Mouse (Mus musculus): ENCODE measurements at regions not wholly inside any gene's neighbourhood (a gene's known extent, or its start where the extent isn't known, plus 50 kb on each side); places are given as distances from the start of the nearest gene placed in this dataset.
A peak's percentile ranks its signal among the peaks of the same experiment; 100 is the strongest.

GRCm38 (mm10) chr1:105117888-105118287 lies 238.6 kb downstream of the Rnf152 start:
- no peak for DNase-seq (ENCODE audit: low read depth, low spot score)

- DNase-seq (ENCODE audit: low read depth, low spot score): no peak
Observed at GRCm38 (mm10) chr1:105116231-105116630, 240.3 kb downstream of the Rnf152 start.

DNA sequence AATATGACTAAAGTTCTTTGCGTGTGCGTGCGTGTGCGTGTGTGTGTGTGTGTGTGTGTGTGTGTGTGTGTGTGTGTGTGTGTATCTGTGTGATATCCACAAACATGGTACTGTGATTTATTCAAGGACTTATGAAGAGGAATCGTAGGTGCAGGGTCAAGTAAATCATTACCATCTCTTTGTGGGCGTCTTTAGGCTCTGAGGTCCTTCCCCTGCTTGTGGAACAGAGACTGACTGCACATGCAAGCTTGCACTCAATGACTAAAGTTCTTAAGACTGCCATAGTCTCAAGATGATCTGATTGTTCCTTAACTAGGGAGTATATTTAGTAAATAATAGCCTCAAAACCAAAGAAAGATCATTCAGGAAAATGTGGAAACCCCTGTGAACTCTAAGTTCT lies 241.1 kb downstream of the Rnf152 start:
- DNase-seq (ENCODE audit: low read depth, low spot score): no peak

- no peak for DNase-seq (ENCODE audit: low read depth, low spot score)
Observed at GRCm38 (mm10) chr1:105114835-105115234, 241.7 kb downstream of the Rnf152 start.

- no peak for DNase-seq (ENCODE audit: low read depth, low spot score)
Observed at GRCm38 (mm10) chr1:105112762-105113525, 243.6 kb downstream of the Rnf152 start.

DNA sequence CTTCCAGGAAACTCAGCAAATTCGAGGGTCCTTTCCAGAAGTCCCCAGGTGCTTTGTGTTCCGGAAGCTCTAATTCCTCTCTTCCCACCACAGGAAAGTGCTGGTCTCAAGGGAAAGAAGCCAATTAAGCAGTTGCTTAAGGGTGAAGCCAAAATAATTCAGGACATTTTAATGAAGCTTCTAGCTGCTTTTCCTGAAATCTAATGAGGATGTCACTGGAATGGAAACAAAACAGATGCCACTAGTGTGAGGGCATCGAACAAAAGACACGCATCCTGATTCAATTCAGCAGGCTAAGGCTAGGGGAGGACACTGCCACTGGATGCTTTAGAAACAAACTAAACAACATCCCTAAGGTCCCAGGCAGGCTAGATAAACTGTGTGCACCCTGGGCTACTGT lies 245.3 kb downstream of the Rnf152 start:
- no peak for DNase-seq (ENCODE audit: low read depth, low spot score)

GRCm38 (mm10) chr1:105110581-105111210 lies 245.8 kb downstream of the Rnf152 start:
- DNase-seq (ENCODE audit: low read depth, low spot score): no peak

DNA sequence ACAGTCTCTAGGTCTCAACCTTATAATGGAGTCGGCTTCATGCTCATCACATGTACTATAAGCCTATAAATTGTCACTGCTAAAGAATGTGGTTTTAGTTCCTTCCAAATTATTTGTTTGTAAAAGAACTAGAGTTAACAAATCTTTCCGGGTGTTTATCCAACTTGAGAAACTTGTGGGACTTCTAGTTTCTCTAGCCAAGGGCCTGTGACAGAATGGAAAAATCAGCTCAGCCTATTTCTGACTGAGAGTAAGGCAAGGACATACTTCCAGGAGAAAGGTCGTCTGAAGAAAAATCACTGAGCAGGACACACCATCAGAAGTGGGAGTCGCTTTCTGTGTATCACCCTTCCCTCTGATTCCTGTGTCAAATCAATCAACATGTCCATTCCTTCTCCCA lies 248.7 kb downstream of the Rnf152 start:
- no peak for DNase-seq (ENCODE audit: low read depth, low spot score)

DNA sequence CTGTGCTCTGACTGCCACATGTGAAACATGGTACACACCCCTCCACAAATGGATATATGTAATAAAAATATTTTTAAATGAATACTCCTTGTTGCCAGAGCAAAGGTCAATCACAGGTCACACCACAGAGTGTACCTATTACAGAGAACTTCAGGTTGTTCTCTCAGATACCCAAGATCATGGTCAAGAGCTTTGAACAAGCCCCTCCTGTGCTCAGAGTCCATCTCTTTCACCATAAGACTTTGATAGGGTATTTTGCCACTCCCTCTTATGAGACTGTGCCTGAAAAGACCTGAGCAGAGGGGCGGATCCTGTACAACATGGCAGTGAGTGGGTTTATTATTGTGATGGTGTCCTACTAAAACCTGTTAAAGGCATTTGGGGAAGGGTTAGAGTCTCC lies 249.3 kb downstream of the Rnf152 start:
- no peak for DNase-seq (ENCODE audit: low read depth, low spot score)

DNA sequence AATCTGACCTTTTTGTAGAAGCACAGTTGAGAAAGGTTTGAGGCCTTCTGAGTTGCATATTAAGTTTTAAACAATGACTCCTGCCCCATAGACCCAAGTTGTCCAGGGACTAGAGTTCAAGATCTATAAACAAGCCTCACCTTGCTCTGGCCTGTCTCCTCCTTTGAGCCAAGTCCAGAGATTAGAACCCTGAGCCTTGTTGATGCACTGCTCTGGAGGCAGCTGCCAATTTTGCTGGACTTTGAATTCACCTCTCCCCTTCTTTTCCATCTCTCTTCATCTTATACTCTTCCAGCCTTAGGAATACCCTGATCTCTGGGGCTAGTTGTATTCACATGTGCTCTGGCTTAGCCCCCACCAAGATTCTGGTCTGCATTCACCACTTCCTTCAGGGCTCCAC lies 251.3 kb downstream of the Rnf152 start:
- DNase-seq (ENCODE audit: low read depth, low spot score): no peak

GRCm38 (mm10) chr1:105095091-105095490 lies 261.4 kb downstream of the Rnf152 start:
- peak; percentile 43 for DNase-seq (ENCODE audit: low read depth, low spot score)

DNA sequence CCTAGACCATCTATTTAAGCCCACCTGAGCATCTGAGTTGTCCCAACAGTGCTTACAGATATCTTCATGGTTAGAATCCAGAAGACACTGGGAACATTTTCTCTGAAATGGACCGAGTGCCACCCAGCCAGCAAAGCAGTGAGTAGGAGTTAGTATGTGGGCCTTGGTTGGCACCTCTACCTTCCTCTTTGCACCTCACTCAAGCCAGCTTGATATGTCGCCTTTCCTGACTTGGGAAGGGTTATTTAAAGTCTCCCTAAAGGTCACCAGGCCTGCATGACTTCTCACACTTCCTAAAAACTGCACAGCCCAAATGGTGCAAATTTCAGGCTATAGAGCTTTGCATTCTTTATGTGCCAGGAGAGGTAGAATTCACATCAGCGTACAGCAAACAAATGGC lies 262.0 kb downstream of the Rnf152 start:
- DNase-seq (ENCODE audit: low read depth, low spot score): no peak

DNA sequence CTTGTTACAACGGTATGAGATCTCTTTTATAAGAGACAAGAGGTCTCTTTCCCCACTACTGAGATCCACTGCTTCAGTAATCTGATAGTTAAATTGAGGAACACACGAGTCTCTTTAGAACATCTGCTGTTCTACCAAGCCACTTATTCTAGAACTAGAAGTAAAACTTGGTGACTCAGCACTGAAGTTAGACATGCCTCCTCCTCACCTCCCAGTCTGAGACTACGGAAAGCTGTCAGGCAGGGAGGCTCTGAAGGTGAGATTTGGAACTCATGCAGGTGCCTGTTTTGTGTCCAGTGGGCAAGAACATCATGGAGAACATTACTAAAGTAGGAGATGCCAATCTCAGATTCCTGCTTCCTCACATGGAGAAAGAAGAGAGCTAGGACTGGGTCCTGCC lies 262.6 kb downstream of the Rnf152 start:
- no peak for DNase-seq (ENCODE audit: low read depth, low spot score)

GRCm38 (mm10) chr1:105093012-105093411 lies 263.5 kb downstream of the Rnf152 start:
- DNase-seq (ENCODE audit: low read depth, low spot score): no peak

- DNase-seq (ENCODE audit: low read depth, low spot score): peak; percentile 67
Observed at GRCm38 (mm10) chr1:105092309-105092904, 264.1 kb downstream of the Rnf152 start.

DNA sequence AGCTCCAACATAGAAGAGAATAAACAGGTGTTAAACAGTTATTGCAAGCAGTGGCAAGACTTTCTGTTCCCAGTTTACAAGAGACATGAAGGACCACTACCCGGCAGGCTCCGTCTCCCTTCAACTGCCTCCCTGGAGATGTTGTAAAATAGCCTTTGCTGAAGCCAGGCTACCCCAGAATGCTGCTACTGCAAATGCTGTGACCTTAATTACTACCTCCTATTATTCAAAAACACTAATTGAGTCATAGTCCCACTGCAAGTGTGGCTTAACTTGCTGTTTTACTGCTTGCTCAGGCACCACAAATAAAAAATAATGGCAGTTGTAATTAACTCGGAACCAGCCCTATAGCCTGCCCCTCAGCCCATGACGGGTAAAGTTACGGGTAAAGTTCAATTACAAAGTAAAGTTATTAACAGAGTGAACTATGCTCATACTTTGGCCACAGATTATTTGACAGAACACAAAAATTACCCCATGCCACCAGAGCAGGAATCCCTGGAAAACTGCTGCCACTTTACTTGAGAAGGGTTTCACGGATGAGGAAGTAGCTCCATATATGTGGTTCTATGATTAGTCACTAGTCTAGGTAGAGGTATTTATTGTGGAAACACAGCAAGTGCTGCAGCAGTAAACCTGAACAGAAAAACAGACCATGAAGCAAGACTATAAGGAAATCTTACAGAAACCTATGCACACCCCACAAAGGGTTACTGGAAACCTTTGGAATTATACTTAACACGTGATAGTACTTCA lies 267.6 kb downstream of the Rnf152 start:
- no peak for DNase-seq (ENCODE audit: low read depth, low spot score)

DNA sequence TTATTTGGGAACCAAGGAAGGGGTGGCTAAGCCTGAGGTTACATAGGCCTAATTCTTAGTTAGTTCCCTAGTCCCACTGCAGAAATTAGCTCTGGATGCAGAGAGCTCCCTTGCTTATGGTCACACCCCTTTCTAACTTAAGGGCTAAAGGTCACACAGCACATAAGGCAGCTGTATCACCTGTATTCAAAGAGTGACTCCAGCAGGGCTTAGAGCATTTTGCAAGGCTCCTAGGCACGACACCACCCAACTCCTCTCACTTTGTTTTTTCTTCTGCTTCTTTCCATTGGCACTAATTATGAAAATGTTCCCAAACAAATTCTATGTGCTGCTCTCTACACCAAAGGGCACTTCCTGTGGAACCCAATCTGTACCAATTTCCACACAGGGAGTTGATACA lies 268.9 kb downstream of the Rnf152 start:
- DNase-seq (ENCODE audit: low read depth, low spot score): no peak

DNA sequence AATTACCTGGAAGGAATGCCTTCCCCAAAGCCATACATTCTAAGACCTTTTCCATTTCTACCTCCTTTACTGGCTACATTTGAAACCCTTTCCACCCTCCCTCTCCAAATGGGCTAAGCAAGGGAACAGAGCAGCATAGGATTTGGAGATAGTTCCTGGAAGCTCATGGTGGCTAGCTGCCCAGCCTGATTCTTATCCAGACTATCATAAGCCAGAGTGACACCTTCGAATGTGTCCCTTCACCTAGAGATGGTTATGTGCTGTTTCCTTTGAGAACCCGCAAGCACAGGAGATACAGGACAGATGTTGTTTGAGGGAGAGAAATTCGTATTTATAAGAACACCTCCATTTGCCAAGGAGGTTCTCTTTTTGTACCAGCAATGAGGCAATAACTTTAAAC lies 272.0 kb downstream of the Rnf152 start:
- DNase-seq (ENCODE audit: low read depth, low spot score): no peak

DNA sequence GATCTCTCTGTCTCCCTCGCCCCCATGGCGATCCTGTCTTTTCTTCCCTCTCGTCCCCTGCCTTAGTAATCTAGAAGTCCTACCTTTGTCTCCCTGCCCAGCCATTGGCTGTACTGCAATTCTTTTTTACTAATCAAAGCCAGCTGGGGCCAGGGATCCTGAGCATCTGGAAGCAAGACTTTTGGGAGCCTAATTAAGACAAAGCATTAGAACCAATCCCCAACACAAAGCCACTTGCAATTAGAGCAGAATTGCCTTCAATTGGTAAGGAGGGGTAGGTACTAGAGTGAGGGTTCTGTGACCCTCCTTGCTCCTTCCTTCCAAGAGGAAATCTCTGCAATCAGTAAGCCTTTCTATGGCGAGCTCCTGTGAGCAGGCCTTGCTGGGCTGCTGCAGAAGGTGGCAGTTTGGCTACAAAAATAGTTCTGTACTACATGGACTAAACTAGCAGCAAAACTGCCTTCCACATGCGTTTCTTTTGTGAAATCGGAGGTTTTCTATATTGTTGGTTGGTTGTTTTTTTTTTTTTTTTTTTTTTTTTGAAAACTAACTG lies 272.9 kb downstream of the Rnf152 start:
- no peak for DNase-seq (ENCODE audit: low read depth, low spot score)

GRCm38 (mm10) chr1:105082823-105083550 lies 273.5 kb downstream of the Rnf152 start:
- no peak for DNase-seq (ENCODE audit: low read depth, low spot score)

DNA sequence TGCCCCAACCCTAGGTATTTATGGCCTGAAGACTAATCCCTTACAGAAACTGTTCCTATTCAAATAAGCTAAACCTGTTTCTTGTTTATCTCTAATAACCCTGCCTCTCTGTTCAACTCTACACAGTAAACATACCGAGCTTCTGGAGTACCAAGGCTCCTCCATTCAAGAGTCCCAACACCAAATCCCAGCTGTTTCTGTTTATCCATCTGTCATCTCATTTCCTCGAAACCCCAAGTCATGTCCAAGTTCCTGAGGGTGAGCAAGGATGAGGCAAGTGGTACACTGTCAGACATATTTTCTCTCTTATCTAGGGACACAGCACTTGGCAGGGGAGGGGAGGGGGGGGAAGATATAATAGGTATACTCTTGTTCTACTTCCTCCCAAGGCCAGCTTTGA lies 274.6 kb downstream of the Rnf152 start:
- no peak for DNase-seq (ENCODE audit: low read depth, low spot score)

All from ZHBTc4 (cell line).